Mouse (Mus musculus) cerebellum, adult (tissue): ENCODE measurements around the gene Fahd2a.

Experiments
- ATAC-seq: cut with Nextera tagmentation; 2 replicates; pipeline ENCODE4 v1.9.2; 2017; ENCODE audit warnings: mild to moderate bottlenecking, moderate library complexity, mixed read lengths; ENCODE audit not compliant: insufficient number of reproducible peaks, low FRiP score, low TSS enrichment

The Fahd2a gene

GRCm38 (mm10) chr2:127433487-127434295, 10.7 kb downstream of the Fahd2a start:
- 0 out of 2 replicates have a peak, but pooled peaks have one; percentile 5 for ATAC-seq

GRCm38 (mm10) chr2:127430238-127430637, 14.1 kb downstream of the Fahd2a start:
- no peak; the same call in 1 of the 2 replicates for ATAC-seq

- no peak for ATAC-seq
Measured at GRCm38 (mm10) chr2:127424977-127425376, 19.4 kb downstream of the Fahd2a start, which contains the start of gene Gpat2. TSS of gene Gpat2 (plus strand) at chr2:127425199.

- no peak for ATAC-seq
Measured at GRCm38 (mm10) chr2:127418266-127418970, 25.9 kb downstream of the Fahd2a start.

- no peak for ATAC-seq
Measured at GRCm38 (mm10) chr2:127416706-127417105, 27.7 kb downstream of the Fahd2a start.

GRCm38 (mm10) chr2:127415806-127416205, 28.6 kb downstream of the Fahd2a start:
- ATAC-seq: no peak

- no peak for ATAC-seq
Measured at GRCm38 (mm10) chr2:127411126-127411525, 33.2 kb downstream of the Fahd2a start.

GRCm38 (mm10) chr2:127398738-127399137, 45.6 kb downstream of the Fahd2a start:
- no peak for ATAC-seq

GRCm38 (mm10) chr2:127394606-127395161, 49.7 kb downstream of the Fahd2a start:
- ATAC-seq: no peak

GRCm38 (mm10) chr2:127391323-127391722, 53.0 kb downstream of the Fahd2a start:
- no peak for ATAC-seq

- ATAC-seq: no peak
Measured at GRCm38 (mm10) chr2:127390846-127391245, 53.5 kb downstream of the Fahd2a start.

GRCm38 (mm10) chr2:127390352-127390751, 54.0 kb downstream of the Fahd2a start:
- ATAC-seq: no peak

- ATAC-seq: no peak
Measured at GRCm38 (mm10) chr2:127387521-127387920, 56.8 kb downstream of the Fahd2a start.
